Mouse (Mus musculus): ENCODE data around the gene 1700001F09Rik.
"Not testable (repeated sequence)": the region's sequence is repeated elsewhere in the genome, so short reads cannot be mapped to it uniquely, and the experiment has no call there.

DNA sequence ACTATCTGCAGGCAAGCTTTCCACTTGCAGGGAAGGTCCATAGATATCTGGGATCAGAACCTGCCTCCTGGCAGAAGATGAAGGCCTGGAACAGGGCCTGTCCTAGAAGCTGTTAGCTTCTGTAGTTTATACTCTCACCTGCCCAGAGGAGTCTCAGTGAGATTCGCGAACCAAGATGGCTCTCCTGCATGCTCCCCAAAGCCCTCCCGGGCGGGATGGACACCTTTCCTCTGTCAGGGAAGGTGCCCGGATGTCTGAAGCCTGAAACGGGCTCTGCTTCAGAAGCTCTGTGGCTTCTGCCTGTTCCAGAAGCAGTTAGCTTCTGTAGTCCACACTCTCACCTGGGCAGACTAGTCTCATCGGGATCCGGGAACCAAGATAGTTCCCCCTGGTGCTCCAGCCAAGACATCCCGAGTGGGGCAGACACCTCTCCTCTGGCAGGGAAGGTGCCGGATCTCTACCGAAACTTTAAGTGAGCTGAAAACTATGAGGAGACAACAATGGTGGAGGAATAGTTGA, 16.2 kb downstream of the 1700001F09Rik start:
- not testable (repeated sequence) for TF ChIP-seq CTCF (IDR thresholded peaks at IDR 0.05; ENCODE audit: control insufficient read depth, insufficient read depth, insufficient replicate concordance, low read depth, low read length); POLR2A (IDR thresholded peaks at IDR 0.05; ENCODE audit: control insufficient read depth, low read depth, low read length)

Data from testis, adult 2 months (tissue).